Mouse (Mus musculus) forebrain, embryonic 11.5 days (tissue): ENCODE measurements around the gene Zfp292. TPM values are rescaled to one million over a fixed set of nuclear protein-coding genes. Genes with fewer than 3 reads are reported as not detected.
"Not testable (repeated sequence)": the region's sequence is repeated elsewhere in the genome, so short reads cannot be mapped to it uniquely, and the experiment has no call there.

ENCODE experiments used
- ATAC-seq: fragments of 200-750 bp; cut with Nextera tagmentation; replicated peaks from 2 replicates; pipeline ENCODE4 v1.8.0; 2017; ENCODE audit warnings: moderate TSS enrichment; ENCODE audit not compliant: low FRiP score
- DNase-seq: peaks from one replicate; pipeline ENCODE4 v3.0.0-alpha.2; 2017; ENCODE audit warnings: low spot score
- H3K27ac ChIP-seq: fragments of 300-500 bp; sonication (generic); 2 replicates; pipeline ENCODE4 v1.5.1; 2014; ENCODE audit warnings: low read depth, low read length
- H3K27me3 ChIP-seq: fragments of 300-500 bp; sonication (generic); 2 replicates; pipeline ENCODE4 v1.6.1; 2014; ENCODE audit warnings: mild to moderate bottlenecking, low read length, mixed read lengths; ENCODE audit not compliant: control insufficient read depth, insufficient read depth
- H3K36me3 ChIP-seq: fragments of 300-500 bp; sonication (generic); 2 replicates; pipeline ENCODE4 v1.6.1; 2014; ENCODE audit warnings: mild to moderate bottlenecking, low read length, moderate library complexity, mixed read lengths; ENCODE audit not compliant: control insufficient read depth, insufficient read depth
- H3K4me1 ChIP-seq: fragments of 300-500 bp; sonication (generic); replicated peaks from 2 replicates; pipeline ENCODE4 v1.6.1; 2014; ENCODE audit warnings: low read length, mixed read lengths; ENCODE audit not compliant: control insufficient read depth, insufficient read depth
- H3K4me2 ChIP-seq: fragments of 300-500 bp; sonication (generic); 2 replicates; pipeline ENCODE4 v1.6.1; 2014; ENCODE audit warnings: low read depth, mild to moderate bottlenecking, low read length, moderate library complexity, mixed read lengths; ENCODE audit not compliant: severe bottlenecking
- H3K4me3 ChIP-seq: fragments of 300-500 bp; sonication (generic); 2 replicates; pipeline ENCODE4 v1.5.1; 2014; ENCODE audit warnings: low read depth, low read length
- H3K9ac ChIP-seq: fragments of 300-500 bp; sonication (generic); 2 replicates; pipeline ENCODE4 v1.6.1; 2014; ENCODE audit warnings: low read length
- H3K9me3 ChIP-seq: fragments of 300-500 bp; sonication (generic); 2 replicates; pipeline ENCODE4 v1.6.1; 2016; ENCODE audit warnings: low read length, mixed read lengths; ENCODE audit not compliant: control insufficient read depth
- WGBS: fragments of 180-500 bp; shearing (Covaris S2); extraction: QIAGEN DNeasy Blood & Tissue Kit; methylation state at CpG from one replicate; pipeline ENCODE4 v1.1.7; 2014; 5-methylcytosine and 5-hydroxymethylcytosine counted together
- polyA plus RNA-seq: library from polyadenylated mRNA; unstranded; fragments of >200 nt; fragmentation: Nextera tagmentation; extraction: Ambion mirVana; gene quantifications from 2 replicates; pipeline ENCODE4 v1.2.1, GENCODE M21; 2014

Gene Zfp292
- polyA plus RNA-seq, 1 experiment from 2014 or later: 43.6 TPM

- DNase-seq (no peak), ATAC-seq (no peak)
- H3K9ac ChIP-seq: no peak overlapping the region
- H3K4me2 ChIP-seq: no peak overlapping the region
- no peaks in the 10 kb centered on the region for H3K36me3 ChIP-seq
- 56% methylated on average over 5 of the region's 5 CpGs for WGBS
- no peak overlapping the region for H3K4me3 ChIP-seq
- H3K27me3 ChIP-seq: no peaks in the 10 kb centered on the region
- H3K27ac ChIP-seq: no peak overlapping the region
- H3K9me3 ChIP-seq: no peaks in the 10 kb centered on the region
- no peaks in the 10 kb centered on the region for H3K4me1 ChIP-seq
These were observed 22.6 kb upstream of the Zfp292 start for GRCm38 (mm10) chr4:34905396-34905795.

- WGBS: 79% methylated on average over 3 of the region's 3 CpGs
- ATAC-seq, H3K4me3 ChIP-seq: not testable (repeated sequence)
These were observed 18.8 kb upstream of the Zfp292 start for GRCm38 (mm10) chr4:34901582-34901981.

GRCm38 (mm10) chr4:34901166-34901565 lies 18.4 kb upstream of the Zfp292 start:
- Histone ChIP-seq H3K27me3 (no peaks in the 10 kb centered on the region), H3K4me3 (no peak overlapping the region), H3K36me3 (no peaks in the 10 kb centered on the region), H3K9ac (no peak overlapping the region), H3K4me2 (no peak overlapping the region), H3K4me1 (0 out of 2 replicates have a peak, but pooled peaks cover 2% of the 10 kb centered on the region), H3K9me3 (no peaks in the 10 kb centered on the region), H3K27ac (no peak overlapping the region)
- WGBS: 77% methylated on average over 4 of the region's 4 CpGs
- DNase-seq (no peak), ATAC-seq (no peak)

More at GRCm38 (mm10) chr4:34901582-34901981, 18.8 kb upstream of the Zfp292 start:
- H3K27me3 ChIP-seq, H3K27ac ChIP-seq, H3K4me2 ChIP-seq, H3K36me3 ChIP-seq, DNase-seq, H3K9me3 ChIP-seq, H3K9ac ChIP-seq, H3K4me1 ChIP-seq: not testable (repeated sequence)

- Histone ChIP-seq H3K9me3 (no peaks in the 10 kb centered on the region), H3K27me3 (no peaks in the 10 kb centered on the region), H3K4me3 (no peak overlapping the region), H3K4me1 (0 out of 2 replicates have a peak, but pooled peaks cover 2% of the 10 kb centered on the region), H3K9ac (no peak overlapping the region), H3K36me3 (no peaks in the 10 kb centered on the region), H3K4me2 (no peak overlapping the region), H3K27ac (no peak overlapping the region)
- DNase-seq: no peak
- ATAC-seq: no peak
- WGBS: 62% methylated on average over 9 of the region's 9 CpGs
These were observed 17.4 kb upstream of the Zfp292 start for GRCm38 (mm10) chr4:34900155-34900554.

- Histone ChIP-seq H3K4me2 (no peak overlapping the region), H3K4me1 (0 out of 2 replicates have a peak, but pooled peaks cover 2% of the 10 kb centered on the region), H3K4me3 (no peak overlapping the region), H3K9me3 (no peaks in the 10 kb centered on the region), H3K36me3 (no peaks in the 10 kb centered on the region), H3K27me3 (no peaks in the 10 kb centered on the region), H3K27ac (no peak overlapping the region), H3K9ac (no peak overlapping the region)
- WGBS: 91% methylated on average over 1 of the region's 1 CpGs
- ATAC-seq (no peak), DNase-seq (no peak)
These were observed 16.6 kb upstream of the Zfp292 start for GRCm38 (mm10) chr4:34899322-34899721.

GRCm38 (mm10) chr4:34898497-34898896 lies 15.7 kb upstream of the Zfp292 start:
- H3K4me2 ChIP-seq: no peak overlapping the region
- ATAC-seq: no peak
- WGBS: 63% methylated on average over 2 of the region's 2 CpGs
- DNase-seq: no peak
- no peak overlapping the region for H3K27ac ChIP-seq
- H3K4me1 ChIP-seq: 0 out of 2 replicates have a peak, but pooled peaks cover 2% of the 10 kb centered on the region
- no peaks in the 10 kb centered on the region for H3K9me3 ChIP-seq
- no peak overlapping the region for H3K4me3 ChIP-seq
- H3K36me3 ChIP-seq: no peaks in the 10 kb centered on the region
- H3K27me3 ChIP-seq: no peaks in the 10 kb centered on the region
- H3K9ac ChIP-seq: no peak overlapping the region

GRCm38 (mm10) chr4:34893479-34893878 lies 10.7 kb upstream of the Zfp292 start, which contains the start of gene Cga:
Gene Cga (plus strand): TSS chr4:34893779.
- H3K4me3 ChIP-seq: no peak within 1 kb of the TSS
- no peaks in the 10 kb centered on the region for H3K9me3 ChIP-seq
- H3K27me3 ChIP-seq: peaks cover 2% of the 10 kb centered on the region
- H3K4me1 ChIP-seq: no peaks in the 10 kb centered on the region
- H3K36me3 ChIP-seq: no peaks in the 10 kb centered on the region
- no peak within 1 kb of the TSS for H3K27ac ChIP-seq
- DNase-seq: no peak
- WGBS: 72% methylated on average over 1 of the region's 1 CpGs
- no peak within 1 kb of the TSS for H3K4me2 ChIP-seq
- ATAC-seq: no peak
- H3K9ac ChIP-seq: no peak within 1 kb of the TSS

- no peaks in the 10 kb centered on the region for H3K36me3 ChIP-seq
- 13% methylated on average over 2 of the region's 2 CpGs for WGBS
- H3K4me2 ChIP-seq: no peak overlapping the region
- ATAC-seq (no peak), DNase-seq (no peak)
- no peak overlapping the region for H3K4me3 ChIP-seq
- no peaks in the 10 kb centered on the region; the same call in 1 of the 2 replicates for H3K4me1 ChIP-seq
- H3K27me3 ChIP-seq: peaks cover 2% of the 10 kb centered on the region
- H3K27ac ChIP-seq: no peak overlapping the region
- no peak overlapping the region for H3K9ac ChIP-seq
- no peaks in the 10 kb centered on the region for H3K9me3 ChIP-seq
These were observed 7.0 kb upstream of the Zfp292 start for GRCm38 (mm10) chr4:34889812-34890185.

GRCm38 (mm10) chr4:34889101-34889811 lies 6.5 kb upstream of the Zfp292 start:
- Histone ChIP-seq H3K4me3 (no peak overlapping the region), H3K36me3 (no peaks in the 10 kb centered on the region), H3K9me3 (no peaks in the 10 kb centered on the region), H3K27ac (no peak overlapping the region), H3K4me1 (no peaks in the 10 kb centered on the region; the same call in 1 of the 2 replicates), H3K4me2 (no peak overlapping the region), H3K9ac (no peak overlapping the region), H3K27me3 (peaks cover 2% of the 10 kb centered on the region)
- WGBS: 5% methylated on average over 15 of the region's 15 CpGs
- ATAC-seq: no peak
- DNase-seq: no peak
